Mouse (Mus musculus) kidney, postnatal 4 days (tissue): Measurements from ENCODE around the gene Dus2.
A peak's percentile ranks its signal among the peaks of the same experiment; 100 is the strongest.
"Not testable (repeated sequence)": the region's sequence is repeated elsewhere in the genome, so short reads cannot be mapped to it uniquely, and the experiment has no call there.

Experiments
- DNase-seq, 2 experiments: peaks; one replicate each; pipeline ENCODE4 v3.0.0; 2021; ENCODE audit warnings: mixed read lengths in 2 of 2

Gene Dus2

DNA sequence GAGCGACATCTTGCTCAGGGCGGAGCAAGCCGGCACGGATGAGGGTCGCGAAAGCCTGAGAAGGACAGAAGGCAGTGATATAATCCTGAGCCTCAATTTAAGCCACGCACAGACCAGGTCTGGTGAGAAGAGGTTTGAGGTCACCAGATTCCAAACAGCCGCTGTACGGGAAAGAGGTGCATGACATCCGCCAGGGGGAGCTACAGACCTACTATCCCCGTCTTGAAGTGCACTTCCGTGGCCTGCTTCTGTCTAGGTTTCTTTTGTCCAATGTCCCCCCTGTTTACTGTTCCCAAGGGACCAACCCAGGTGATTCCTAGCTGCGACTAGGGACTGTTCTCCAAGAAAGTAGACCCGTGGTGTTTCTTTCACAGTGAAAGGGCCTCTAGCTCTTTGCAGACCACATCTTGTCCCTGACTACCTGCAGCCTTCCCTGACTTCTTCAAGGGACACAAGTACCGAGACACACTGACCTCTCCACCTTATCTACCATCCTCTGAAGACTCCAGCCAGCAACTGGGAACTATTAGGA lies at the start of gene Dus2:
Gene Dus2 (plus strand): TSS at position 482 of the 532 bp plus-strand sequence.
- peak; percentile 88 to 90 for DNase-seq

DNA sequence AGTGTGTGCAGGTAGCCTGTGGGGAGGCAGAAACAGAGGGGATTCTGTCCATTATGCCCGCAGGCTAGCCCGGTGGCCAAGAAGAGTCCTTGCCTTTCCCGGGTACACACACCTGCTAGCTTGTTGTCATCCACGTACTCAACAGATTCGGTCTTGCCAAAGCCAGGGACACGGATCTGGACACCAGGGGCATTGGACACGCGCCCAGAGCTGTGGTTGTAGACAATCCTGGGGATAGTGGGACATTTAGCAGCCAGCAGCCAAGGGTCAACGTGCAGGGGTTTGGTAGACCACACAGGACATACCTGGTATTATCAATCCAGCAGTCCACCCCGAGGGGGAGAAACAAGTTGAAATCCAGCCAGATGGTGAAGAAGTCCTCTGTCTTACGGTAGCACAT lies 49.1 kb upstream of the Dus2 start:
- DNase-seq, result no peak

DNA sequence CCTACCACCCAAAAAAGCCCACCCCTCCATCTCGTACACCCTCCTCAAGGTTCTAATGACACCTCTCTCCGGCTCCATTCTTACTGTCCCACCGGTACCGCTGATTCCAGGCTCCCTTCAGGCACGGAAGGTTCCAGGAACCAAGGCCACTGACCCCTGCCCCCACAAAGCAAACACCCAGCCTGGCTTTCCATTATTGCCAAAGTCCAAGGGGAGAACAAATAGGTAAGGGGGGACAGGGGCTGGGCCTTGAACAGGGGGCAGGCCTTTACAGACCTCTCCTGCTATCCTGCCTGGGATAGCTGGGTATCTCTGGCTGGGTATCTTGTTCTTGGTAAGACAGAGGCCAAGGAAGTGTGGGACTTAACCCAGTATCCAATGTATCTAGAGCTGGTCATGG lies 48.6 kb upstream of the Dus2 start:
- DNase-seq, result no peak

DNA sequence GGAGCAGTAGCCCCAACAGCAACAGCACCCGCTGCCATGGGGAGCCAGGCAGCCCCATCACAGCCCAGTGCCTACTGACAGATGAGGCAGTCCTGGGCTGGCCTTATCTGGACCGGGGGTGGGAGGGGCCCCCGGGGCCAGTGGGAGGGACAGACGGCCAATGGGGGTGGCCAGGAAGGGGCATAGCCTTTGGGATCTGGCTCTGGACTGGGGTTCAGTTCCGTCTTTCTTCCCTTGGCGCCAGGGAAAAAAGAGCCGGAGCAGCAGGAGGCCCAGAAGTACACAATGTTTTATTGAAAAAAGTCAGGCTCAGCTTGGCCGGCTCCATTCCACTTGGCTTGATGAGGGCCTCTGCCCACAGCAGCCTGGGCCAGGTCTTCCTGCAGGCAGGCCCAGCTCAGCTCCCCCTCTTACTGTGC lies 47.8 kb upstream of the Dus2 start, which contains the start of gene Lcat:
Gene Lcat (minus strand): TSS at position 62 of the 419 bp plus-strand sequence.
- no peak for DNase-seq

DNA sequence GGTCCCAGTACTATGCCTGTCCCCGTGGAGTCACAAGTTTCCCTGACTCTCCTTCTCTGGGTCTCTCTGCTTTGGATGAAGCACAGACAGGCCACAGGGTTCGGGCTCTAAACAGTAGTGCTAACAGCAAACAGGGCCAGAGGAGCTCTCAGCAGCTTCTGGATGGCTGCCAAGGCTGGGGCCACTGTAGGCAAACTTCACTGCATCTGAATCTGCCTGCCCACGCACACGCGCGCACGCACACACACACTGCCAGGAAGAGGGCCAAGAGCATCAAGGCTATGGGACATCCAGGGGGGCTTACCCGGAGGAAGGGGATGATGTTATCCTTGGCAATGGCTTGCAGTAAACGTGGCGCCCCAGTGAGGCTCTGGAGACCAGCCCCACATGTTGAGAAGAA lies 41.8 kb upstream of the Dus2 start:
- DNase-seq, result peak; percentile 74 to 81

DNA sequence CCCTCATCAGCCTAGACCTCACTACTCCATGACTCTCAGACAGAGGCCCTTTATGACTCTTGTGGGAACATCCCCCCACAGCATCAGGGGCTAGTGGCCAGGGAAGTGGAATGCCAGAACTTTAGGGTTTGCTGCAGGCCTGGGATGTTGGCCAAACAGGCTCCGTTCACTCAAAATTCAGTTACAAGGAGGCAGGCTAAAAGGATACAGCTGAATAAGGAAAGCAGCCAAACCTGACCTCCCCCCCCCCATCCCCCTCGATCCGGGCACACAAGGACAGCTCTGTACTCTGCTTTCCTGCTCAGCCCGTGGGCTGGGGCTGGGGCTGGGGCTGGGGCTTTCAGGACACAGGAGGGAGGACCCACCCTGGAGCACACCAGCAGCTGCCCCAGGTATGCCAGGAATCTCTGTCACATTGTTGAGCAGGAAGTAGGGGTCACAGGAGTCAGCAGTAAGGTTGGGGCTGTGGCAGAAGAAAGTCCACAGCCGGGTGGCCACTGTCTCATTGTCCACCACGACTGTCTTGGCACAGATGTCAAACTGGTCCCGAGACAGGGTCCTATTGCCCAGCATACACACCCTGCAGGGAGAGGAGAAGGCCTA lies 40.0 kb upstream of the Dus2 start:
- DNase-seq, result peak; percentile 68 to 79

DNA sequence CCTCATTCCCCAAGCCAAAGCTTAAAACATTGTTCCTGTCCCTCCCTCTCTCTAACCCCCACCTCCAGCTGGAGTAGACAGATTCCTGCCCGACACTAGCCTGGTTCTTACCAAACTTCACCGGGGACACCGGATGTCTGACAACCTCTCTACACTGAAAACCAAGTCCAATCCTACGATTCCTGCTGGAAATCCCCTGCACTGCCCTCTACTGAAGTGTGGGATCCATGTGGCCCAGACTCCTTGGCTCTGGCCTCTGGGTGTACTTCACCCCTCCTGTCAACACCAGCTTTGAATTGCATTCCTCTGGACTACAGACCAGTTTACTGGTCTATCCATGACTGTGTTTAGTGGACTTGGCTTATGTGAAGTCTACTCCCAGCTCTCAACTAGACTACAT lies 34.6 kb upstream of the Dus2 start:
- DNase-seq, result no peak

DNA sequence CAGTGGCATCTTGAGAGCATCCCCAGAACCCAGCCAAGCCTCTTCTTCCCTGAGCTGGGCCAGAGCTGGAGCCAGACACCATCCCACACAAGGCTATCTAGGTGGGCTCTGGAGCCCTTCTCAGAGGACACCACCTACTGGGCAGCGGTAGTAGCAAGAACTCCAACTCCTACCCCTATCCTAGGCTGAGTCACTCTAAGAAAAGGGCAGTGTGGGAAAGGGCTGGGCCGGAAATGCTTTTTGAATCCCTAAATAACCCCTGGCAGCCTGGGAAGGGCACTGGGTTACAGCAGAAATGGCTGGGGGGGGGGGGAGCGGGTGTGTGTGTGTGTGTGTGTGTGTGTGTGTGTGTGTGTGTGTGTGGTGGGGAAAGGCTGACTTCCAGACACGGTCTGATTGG lies 33.3 kb upstream of the Dus2 start:
- DNase-seq, result peak; percentile 29 to 55

DNA sequence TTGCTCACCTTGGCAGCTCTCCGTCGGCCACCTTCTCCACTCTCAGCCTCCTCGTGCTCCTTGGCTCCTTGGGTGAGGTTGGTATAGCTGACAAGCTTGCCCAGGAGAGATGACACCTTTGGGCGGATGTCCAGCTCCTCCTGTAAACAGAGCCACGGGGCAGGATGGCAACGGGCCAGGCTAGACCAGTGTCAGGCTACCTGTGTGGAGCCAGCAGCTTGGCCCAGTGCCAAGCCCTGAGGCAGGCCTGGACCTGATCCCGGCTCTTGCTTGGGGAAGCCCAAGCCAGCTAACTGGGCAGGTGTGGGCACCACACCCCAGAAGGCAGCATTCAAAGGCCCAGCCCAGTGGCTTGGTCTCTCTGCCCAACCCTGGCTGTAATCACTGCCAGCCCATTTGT lies 31.8 kb upstream of the Dus2 start:
- peak; percentile 58 to 73 for DNase-seq

DNA sequence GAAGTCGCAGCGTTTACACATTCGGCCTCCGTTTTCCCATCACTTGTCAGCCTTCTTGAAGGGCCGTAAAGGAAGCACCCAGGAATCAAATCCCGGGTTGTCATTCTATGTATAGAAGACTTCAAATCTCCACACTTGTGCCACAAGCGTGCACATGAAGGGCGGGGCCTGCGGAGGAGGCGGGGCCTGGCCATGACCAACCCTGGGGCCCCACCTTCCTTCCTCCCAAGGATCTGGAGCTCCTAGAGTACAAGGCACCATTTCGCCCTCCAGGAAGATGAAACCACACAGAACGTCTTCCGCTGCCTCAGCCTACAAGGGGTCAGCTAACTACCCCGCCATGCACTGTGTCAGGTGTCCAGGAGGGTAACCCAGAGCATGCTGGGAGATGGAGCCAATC lies 30.0 kb upstream of the Dus2 start:
- DNase-seq, result no peak

DNA sequence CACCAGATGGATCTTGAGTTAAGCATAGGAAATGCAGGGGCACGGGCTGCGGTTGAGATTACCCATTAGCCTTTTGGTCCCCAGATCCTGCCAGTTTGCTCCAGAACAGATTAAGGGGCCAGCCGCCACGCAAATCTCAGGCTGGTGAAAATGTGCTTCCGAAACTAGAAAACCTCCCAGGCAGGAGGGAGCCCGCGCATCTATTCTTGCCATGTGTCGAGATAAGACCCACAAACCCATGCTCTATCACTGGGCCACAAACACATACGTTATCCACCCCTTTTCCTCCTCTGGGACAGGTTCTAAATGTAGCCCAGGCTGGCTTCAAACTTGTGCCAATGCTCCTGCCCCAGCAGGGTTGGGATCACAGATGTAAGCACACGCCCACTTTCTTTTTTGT lies 29.6 kb upstream of the Dus2 start:
- no peak for DNase-seq

DNA sequence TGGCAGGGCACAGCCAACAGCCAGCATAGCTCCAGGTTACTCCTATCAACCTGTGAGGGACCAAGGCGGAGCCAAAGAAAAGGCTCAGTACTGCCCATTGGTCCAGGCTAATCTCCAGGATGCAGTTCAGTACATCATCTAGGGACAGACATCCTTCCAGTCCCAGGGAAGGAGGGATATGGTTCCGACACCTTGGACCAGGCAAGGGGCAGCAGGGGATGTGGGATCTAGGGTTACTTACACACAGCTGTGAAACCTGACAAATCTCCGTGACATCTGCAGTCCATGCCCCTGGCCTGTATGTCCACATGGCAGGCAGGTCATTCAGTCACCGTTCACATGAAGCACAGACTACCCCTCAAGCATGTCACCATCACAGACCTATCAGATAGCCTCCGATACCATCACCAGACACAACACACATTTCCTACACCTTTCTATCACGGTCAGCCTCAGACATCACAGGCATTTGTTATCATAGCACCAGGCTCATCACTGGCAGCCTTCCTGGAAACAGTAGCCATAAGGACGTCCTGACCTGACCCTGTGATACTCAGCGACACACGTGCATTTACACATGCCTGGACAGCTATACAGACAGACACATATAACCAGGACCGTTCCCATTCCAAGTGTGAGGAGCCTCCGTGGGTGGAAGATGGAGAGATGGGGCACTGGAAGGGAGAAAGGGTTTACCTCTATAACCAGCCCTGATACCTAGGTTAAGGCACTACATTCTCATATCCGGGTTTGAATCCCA lies 26.5 kb upstream of the Dus2 start:
- no peak for DNase-seq

DNA sequence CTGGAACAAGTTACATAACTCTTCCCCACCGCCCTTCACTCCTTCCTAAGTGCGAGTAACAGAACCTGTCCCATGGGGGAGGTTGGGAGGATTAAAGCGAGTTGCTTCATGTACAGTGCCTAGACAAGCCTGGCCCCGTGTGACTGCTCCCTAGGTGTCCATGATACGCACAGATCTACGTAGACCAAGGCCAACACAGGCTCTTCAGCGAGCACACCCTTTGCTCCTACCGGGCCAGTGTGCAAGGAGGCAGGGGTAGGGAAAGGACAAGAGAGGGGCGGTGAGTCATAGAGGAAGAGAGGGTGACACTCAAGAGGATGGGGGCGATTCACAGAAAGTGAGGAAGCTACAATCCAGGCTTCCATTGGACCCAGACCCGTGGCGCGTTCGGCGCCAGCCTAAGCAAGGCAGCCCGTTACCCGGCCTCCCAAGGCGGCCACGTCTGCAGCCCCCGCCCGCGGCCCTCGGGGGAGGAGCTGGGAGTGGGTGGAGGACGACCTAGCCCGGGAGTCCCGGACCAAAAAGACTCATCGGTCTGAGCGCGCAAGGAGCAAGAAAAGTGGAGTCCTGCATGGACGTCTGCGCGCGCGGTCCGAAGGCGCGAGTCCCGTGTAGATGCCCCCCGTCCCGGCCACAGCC lies 25.8 kb upstream of the Dus2 start:
- peak; percentile 71 to 79 for DNase-seq

DNA sequence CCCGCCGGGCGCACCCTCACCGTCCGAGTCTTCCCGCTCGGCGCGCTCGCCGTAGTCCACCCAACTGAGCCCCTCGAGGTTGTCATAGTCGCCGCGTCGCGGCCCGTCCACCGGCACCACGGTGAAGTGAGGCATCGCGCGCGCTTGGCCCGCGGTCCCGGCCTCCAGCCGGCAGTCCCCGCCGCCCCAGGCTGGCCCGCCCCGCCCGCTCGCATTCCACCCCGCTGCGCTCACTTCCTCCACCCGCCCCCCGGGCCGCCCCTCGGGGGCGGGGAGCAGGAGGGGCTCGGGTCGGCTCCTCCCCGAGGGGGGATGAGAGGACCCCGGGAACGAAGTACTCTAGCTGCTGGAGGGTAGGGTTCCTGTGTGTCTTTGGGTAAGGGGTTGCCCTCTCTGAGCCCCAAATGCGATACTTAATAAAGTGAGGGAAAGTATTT lies 25.2 kb upstream of the Dus2 start, which contains the start of gene Slc12a4:
Gene Slc12a4 (minus strand): TSS at position 193 of the 437 bp plus-strand sequence.
- DNase-seq, result peak; percentile 88 to 93

DNA sequence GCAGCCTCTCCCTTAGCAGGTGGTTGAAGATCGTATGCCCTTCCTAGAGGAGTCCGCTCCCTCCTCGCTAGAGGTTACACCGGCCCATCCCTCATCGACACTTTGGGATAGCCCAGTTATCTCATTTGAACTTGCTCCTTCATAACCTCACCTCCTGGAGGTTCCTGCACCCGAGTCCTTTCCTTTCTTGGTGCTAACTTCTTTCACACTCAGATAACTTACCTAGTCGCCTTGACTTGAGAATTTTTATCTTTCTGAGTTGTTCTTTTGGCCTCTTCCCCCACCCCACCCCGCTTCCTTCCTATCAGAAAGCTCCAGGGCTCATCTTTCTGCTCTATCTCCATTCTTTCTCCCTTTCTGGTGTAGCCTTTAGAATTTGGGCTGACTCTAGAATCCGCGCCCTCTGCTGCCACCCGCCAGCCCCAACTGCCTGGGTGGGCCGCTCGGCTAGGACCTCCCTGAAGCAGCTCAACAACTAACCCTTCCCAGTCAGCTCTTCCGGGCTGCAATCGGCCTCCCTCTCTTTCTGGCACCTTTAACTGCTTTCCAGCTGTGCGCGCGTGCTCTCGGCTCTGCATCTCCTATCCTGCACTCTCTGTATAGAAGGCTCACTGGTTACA lies 24.3 kb upstream of the Dus2 start:
- peak; percentile 75 to 80 for DNase-seq

DNA sequence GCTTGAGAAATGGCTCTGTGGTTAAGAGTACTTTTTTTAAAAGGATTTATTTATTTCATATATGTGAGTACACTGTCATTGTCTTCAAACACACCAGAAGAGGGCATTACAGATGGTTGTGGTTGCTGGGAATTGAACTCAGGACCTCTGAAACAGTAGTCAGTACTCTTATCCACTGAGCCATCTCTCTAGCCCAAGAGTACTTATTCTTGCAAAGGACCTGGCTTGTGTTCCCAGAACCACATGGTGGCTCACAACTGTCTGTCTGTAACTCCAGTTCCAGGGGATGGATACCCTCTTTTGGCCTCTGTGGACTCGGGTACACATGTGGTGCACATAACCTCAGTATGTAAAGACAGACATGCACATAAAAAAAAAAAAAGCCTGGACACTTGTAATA lies 21.8 kb upstream of the Dus2 start:
- DNase-seq, result no peak

DNA sequence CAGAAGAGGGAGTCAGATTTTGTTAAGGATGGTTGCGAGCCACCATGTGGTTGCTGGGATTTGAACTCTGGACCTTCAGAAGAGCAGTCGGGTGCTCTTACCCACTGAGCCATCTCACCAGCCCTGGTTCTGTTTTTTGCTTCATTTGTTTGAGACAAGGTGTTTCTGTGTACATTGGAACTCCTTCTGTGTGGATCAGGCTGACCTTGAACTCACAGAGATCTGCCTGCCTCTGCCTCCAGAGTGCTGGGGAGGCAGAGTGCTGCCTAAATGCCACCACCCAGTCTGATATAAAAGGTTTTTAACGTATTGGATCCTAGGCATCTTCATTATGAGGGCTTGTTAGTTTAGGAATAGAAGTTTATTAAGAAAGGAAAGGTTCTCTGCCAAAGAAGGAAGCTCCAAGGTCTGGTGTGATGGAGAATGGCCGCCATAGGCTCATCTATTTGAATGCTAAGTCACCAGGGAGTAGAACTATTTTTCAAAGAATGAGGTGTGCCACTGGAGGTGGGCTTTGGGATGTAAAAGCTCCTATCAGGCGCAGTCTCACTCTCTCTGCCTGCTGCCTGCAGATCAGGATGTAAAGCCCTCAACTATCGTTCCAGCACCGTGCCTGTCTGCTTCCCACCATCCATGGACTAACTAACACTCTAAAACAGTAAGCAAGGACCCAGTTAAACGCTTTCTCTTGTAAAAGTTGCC lies 20.0 kb upstream of the Dus2 start:
- DNase-seq, result no peak

DNA sequence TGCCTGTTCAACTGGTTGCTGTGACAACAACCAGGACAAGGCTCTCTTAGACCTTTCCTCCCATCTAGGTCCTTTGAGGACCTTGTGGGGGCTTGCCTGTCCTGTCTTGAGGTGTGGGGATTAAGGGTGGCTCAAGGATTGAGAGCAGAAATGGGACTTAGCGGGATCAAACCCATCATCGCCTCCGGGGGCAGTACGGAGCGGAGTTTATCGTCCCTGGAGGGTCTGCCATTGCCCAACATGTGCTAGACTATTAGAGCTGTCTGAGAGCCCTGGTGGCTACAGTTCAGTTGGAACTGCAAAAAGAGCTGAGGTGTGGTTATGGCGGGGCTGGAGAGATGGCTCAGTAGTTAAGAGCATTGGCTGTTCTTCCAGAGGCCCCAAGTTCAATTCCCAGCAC lies 15.8 kb upstream of the Dus2 start:
- DNase-seq, result no peak

DNA sequence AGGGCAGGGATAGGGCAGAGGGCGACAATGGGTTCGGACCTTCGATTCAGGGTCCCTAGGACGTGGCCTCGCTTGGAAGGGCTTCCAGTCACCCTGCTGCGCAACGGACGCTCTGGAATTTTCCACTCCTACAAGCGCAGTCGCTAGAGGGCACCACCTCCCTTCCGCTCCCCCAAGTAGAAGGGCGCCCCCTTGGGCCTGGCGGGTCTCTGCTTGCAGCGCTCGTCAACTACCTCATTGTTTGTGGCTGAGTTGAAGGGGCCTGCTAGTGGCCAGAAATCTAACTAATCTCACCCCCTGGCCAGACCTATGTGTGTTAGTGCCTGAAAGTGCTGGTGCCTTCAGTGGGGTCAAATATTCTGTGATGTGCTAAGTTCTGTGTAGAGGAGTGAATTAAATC lies 11.8 kb upstream of the Dus2 start, which contains the start of gene Dpep3:
Gene Dpep3 (minus strand): TSS at position 105 of the 400 bp plus-strand sequence.
- DNase-seq, result peak in 1 of 2 experiments; percentile 13

DNA sequence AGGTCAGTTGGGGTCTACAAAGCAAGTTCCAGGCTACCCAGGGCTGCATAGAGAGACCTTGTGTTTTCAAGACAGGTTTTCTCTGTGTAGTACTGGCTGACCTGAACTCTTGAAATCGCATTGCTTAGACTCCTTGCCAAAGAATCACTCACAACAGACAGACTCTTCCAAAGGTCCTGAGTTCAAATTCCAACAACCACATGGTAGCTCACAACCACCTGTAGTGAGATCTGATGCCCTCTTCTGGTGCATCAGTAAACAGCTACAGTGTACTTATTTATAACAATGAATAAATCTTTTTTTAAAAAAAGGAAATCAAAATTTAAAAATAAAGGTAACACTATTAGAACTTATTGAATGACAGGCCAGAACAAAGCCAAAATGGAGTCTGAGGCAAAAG lies 10.0 kb upstream of the Dus2 start:
- DNase-seq, result no peak

DNA sequence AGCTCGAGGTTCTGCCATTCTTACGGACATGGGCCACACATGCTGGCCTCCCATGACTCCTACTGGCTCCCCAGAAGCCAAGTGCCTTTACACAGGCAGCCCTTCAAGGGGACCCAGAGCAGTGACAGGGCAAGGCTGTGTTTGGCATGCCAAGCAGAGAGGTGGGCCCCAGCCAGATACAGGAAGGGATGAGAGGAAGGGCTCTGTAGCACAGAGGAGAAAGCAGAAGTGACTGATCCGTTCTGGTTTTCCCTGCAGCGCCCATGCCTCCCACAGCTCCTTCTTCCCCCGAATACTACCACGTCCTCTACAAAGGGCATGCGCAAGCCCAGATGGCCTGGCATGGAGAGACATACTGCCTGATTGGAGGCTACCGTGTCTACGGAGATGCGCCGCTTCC lies 7.7 kb upstream of the Dus2 start:
- not testable (repeated sequence) for DNase-seq

DNA sequence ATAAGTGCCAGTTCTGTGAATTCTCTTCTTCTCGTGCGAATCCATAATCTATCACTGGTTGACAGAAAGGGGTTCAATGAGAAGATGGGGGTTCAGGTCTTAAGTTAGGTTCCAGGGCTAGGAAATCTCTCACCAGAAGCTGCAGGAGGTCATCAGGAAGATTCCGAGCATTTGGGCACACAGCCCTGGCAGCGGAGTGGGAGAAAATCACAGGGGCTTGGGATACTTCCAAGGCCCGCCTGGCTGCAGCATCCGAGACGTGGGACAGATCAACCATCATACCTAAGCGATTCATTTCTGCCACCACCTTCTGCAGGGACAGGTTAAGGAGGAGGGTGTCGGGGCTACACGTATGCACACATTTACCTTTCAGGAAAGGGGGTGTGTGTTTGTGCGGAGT lies 2.6 kb upstream of the Dus2 start:
- no peak for DNase-seq
